Mouse (Mus musculus): ENCODE data around the gene Fam189a2. TPM values are rescaled to one million over a fixed set of nuclear protein-coding genes. Genes with fewer than 3 reads are reported as not detected.

Gene Fam189a2
- 5.6 and 5.9 TPM in 2 replicates for polyA plus RNA-seq (2015; fragmentation: Nextera tagmentation; extraction: Ambion mirVana)

DNA sequence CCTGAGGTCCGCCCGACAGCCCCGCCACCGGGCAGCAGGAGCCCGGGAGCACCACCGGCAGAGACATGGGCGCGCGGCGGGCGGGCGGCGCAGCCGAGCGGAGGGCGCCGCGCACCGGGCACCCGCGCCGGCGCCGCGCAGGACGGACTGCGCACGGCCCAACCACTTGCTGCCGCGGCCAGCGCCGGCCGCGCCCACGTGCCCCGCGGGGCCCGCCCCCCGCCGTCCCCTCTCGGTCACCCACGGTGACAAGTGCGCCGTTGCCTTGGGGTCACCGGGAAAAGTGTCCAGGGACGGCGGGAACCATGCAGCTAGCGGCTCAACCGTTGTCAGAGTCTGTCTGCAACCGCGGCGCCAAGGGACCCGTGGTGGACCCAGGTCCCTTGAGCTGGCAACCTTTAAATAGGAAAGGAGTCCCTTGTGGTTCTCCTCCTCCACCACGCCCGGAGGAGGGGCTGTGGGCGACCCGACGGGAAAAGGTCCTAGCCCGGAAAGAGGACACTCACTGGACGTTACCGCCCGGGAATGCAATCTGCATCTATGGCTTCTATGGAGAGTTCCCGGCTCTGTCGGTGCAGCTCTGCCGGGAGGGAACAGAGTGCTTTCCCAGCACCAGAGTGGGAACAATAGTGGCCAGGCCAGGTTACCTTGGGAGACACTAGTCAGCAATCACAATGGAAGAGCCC is at the start of gene Fam189a2:
TSS of gene Fam189a2 (minus strand) at position 149 of the 686 bp plus-strand sequence.
- under 1% methylated on average over 60 of the region's 65 CpGs for whole genome bisulfite sequencing
- peak within 1 kb of the TSS; percentile 81 for H3K4me3 ChIP-seq
- H3K4me1 ChIP-seq (replicated peaks): peaks cover 32% of the 10 kb centered on the region
- H3K36me3 ChIP-seq: no peaks in the 10 kb centered on the region
- ATAC-seq (replicated peaks; ENCODE audit: insufficient number of reproducible peaks, insufficient read depth, low FRiP score, low read depth): peak; percentile 92
- peak within 1 kb of the TSS; percentile 90 for H3K27ac ChIP-seq
- no peaks in the 10 kb centered on the region for H3K27me3 ChIP-seq
- peak within 1 kb of the TSS; percentile 82 for H3K9ac ChIP-seq
- H3K9me3 ChIP-seq (replicated peaks): no peaks in the 10 kb centered on the region
- peak within 1 kb of the TSS; percentile 72 for H3K4me2 ChIP-seq

GRCm38 (mm10) chr19:24077658-24078057 is 46.8 kb upstream of the Fam189a2 start:
- H3K27ac ChIP-seq: no peak overlapping the region
- no peak overlapping the region for H3K9ac ChIP-seq
- H3K4me1 ChIP-seq (replicated peaks): peaks cover 20% of the 10 kb centered on the region
- no peak overlapping the region for H3K4me3 ChIP-seq
- H3K27me3 ChIP-seq: no peaks in the 10 kb centered on the region
- 90% methylated on average over 3 of the region's 3 CpGs for WGBS
- ATAC-seq (replicated peaks; ENCODE audit: insufficient number of reproducible peaks, insufficient read depth, low FRiP score, low read depth): no peak
- H3K9me3 ChIP-seq (replicated peaks): no peaks in the 10 kb centered on the region
- H3K4me2 ChIP-seq: no peak overlapping the region
- H3K36me3 ChIP-seq: no peaks in the 10 kb centered on the region

- Histone ChIP-seq H3K4me3 (no peak overlapping the region), H3K9me3 (replicated peaks) (no peaks in the 10 kb centered on the region), H3K27ac (no peak overlapping the region), H3K4me2 (no peak overlapping the region), H3K36me3 (no peaks in the 10 kb centered on the region), H3K9ac (no peak overlapping the region), H3K4me1 (replicated peaks) (peaks cover 20% of the 10 kb centered on the region), H3K27me3 (no peaks in the 10 kb centered on the region)
- no peak for ATAC-seq (replicated peaks; ENCODE audit: insufficient number of reproducible peaks, insufficient read depth, low FRiP score, low read depth)
- 61% methylated on average over 7 of the region's 7 CpGs for WGBS
Measured at GRCm38 (mm10) chr19:24076536-24076935, 45.7 kb upstream of the Fam189a2 start.

DNA sequence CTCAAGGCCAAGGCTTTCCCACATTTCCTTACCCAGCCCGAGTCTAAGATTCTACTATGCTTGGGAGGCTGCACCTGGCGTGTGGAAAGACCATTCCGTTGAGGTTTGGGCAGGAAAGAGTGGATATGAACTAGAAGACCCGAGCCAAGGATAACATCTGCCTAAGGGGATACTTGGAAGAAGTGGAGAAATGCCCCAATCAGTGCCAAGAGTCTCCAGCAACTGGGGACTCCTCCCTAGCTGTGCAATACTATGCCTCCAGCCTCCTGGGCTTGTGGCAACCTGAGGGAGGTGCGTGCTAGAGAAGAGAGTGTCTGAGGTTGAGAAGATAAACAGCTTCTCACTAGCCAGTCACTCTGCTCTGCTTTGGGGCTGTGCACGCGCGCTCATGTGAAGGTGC is 45.1 kb upstream of the Fam189a2 start:
- H3K27ac ChIP-seq: no peak overlapping the region
- H3K36me3 ChIP-seq: no peaks in the 10 kb centered on the region
- 73% methylated on average over 8 of the region's 8 CpGs for WGBS
- ATAC-seq (replicated peaks; ENCODE audit: insufficient number of reproducible peaks, insufficient read depth, low FRiP score, low read depth): no peak
- H3K27me3 ChIP-seq: no peaks in the 10 kb centered on the region
- H3K4me3 ChIP-seq: no peak overlapping the region
- H3K4me2 ChIP-seq: no peak overlapping the region
- no peak overlapping the region for H3K9ac ChIP-seq
- H3K4me1 ChIP-seq (replicated peaks): peaks cover 17% of the 10 kb centered on the region
- H3K9me3 ChIP-seq (replicated peaks): no peaks in the 10 kb centered on the region

GRCm38 (mm10) chr19:24073155-24073554 is 42.3 kb upstream of the Fam189a2 start:
- H3K36me3 ChIP-seq: no peaks in the 10 kb centered on the region
- 72% methylated on average over 4 of the region's 4 CpGs for WGBS
- no peak overlapping the region for H3K4me3 ChIP-seq
- H3K4me1 ChIP-seq (replicated peaks): peaks cover 6% of the 10 kb centered on the region
- no peak overlapping the region for H3K27ac ChIP-seq
- H3K4me2 ChIP-seq: no peak overlapping the region
- no peak for ATAC-seq (replicated peaks; ENCODE audit: insufficient number of reproducible peaks, insufficient read depth, low FRiP score, low read depth)
- no peaks in the 10 kb centered on the region for H3K27me3 ChIP-seq
- no peak overlapping the region for H3K9ac ChIP-seq
- no peaks in the 10 kb centered on the region for H3K9me3 ChIP-seq (replicated peaks)

DNA sequence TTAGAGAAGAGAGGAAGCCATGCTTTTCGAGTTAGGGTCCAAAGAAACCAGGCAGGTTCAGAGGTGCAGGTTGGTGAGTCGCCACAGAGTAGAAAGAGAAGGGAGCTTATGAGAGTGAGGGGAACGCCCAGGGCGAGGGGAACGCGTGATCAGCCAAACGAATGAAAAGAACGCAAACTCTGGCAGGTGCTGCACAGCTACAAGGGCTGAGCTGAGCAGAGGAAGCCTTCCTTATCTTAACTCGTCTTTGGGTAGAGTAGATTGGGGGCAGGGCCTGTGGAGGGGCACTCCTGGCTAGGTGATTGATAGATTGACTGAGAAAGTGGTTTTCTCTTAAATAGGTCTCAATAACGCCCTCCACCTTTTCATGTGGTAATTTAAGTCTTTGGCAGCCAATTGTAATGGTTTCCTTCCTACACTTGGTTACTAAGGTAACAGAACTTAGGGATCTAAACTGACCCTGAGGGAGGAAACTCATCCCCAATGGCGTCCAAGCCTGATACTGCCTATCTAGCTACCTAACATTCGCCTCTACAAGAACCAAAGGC is 33.6 kb upstream of the Fam189a2 start:
- no peaks in the 10 kb centered on the region for H3K36me3 ChIP-seq
- H3K4me2 ChIP-seq: no peak overlapping the region
- no peaks in the 10 kb centered on the region for H3K27me3 ChIP-seq
- WGBS: 53% methylated on average over 12 of the region's 12 CpGs
- H3K9ac ChIP-seq: no peak overlapping the region
- H3K9me3 ChIP-seq (replicated peaks): no peaks in the 10 kb centered on the region
- H3K4me1 ChIP-seq (replicated peaks): no peaks in the 10 kb centered on the region
- no peak overlapping the region for H3K4me3 ChIP-seq
- no peak overlapping the region for H3K27ac ChIP-seq
- ATAC-seq (replicated peaks; ENCODE audit: insufficient number of reproducible peaks, insufficient read depth, low FRiP score, low read depth): no peak

- H3K4me1 ChIP-seq (replicated peaks): peaks cover 4% of the 10 kb centered on the region; the same call in 1 of the 2 replicates
- no peak overlapping the region for H3K4me2 ChIP-seq
- no peak overlapping the region for H3K27ac ChIP-seq
- 75% methylated on average over 4 of the region's 4 CpGs for WGBS
- H3K9ac ChIP-seq: no peak overlapping the region
- no peaks in the 10 kb centered on the region for H3K36me3 ChIP-seq
- no peak for ATAC-seq (replicated peaks; ENCODE audit: insufficient number of reproducible peaks, insufficient read depth, low FRiP score, low read depth)
- H3K9me3 ChIP-seq (replicated peaks): no peaks in the 10 kb centered on the region
- H3K27me3 ChIP-seq: no peaks in the 10 kb centered on the region
- no peak overlapping the region for H3K4me3 ChIP-seq
Measured at GRCm38 (mm10) chr19:24063585-24063984, 32.8 kb upstream of the Fam189a2 start.

DNA sequence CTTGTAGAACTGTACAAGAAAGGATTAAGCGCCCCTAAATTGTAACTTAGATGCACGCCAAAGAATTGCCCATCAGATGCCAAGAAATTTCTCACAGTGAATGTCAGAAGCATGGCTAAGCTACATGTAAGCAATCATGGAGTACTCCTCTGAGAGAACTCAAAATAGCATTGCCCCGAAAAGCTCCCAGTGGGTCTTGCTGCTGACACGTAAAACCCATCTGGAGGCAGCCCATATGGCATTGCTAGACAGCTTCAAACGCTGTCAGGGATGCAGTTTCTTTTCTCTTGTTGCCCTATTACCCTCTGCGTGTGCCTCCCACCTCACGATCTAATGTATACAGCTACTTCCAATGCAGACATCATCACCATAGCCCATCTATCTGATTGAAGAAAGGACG is 28.0 kb upstream of the Fam189a2 start:
- H3K4me1 ChIP-seq (replicated peaks): peaks cover 21% of the 10 kb centered on the region
- H3K27ac ChIP-seq: peak overlapping the region; percentile 80
- H3K27me3 ChIP-seq: no peaks in the 10 kb centered on the region
- no peak overlapping the region for H3K9ac ChIP-seq
- no peaks in the 10 kb centered on the region for H3K36me3 ChIP-seq
- H3K4me3 ChIP-seq: no peak overlapping the region
- H3K9me3 ChIP-seq (replicated peaks): no peaks in the 10 kb centered on the region
- H3K4me2 ChIP-seq: no peak overlapping the region
- ATAC-seq (replicated peaks; ENCODE audit: insufficient number of reproducible peaks, insufficient read depth, low FRiP score, low read depth): no peak
- WGBS: 62% methylated on average over 8 of the region's 8 CpGs

DNA sequence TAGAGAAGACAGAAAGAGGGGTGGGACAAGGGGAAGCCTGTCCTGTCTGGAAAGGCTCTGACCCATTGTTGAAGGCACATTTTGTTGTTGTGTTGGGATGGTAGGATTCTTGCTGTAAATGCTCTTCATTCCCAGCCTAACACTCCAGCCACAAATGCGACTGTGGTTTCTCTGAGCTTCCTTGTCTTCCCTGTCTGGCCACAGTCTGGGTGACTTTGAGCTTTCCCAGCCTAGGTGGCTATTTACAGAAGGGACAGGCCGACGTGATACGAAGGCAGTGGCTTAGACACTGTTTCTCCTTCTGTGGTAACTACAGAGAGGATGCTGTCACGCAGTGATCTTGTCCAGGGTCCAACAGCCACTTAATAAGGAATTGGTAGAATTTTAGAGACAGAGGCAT is 27.2 kb upstream of the Fam189a2 start:
- Histone ChIP-seq H3K4me1 (replicated peaks) (peaks cover 26% of the 10 kb centered on the region), H3K36me3 (no peaks in the 10 kb centered on the region), H3K27me3 (no peaks in the 10 kb centered on the region), H3K9ac (no peak overlapping the region), H3K4me2 (no peak overlapping the region), H3K4me3 (no peak overlapping the region), H3K9me3 (replicated peaks) (no peaks in the 10 kb centered on the region), H3K27ac (peak overlapping the region; percentile 80)
- WGBS: 34% methylated on average over 5 of the region's 5 CpGs
- peak; percentile 43; the same call in 1 of the 2 replicates for ATAC-seq (replicated peaks; ENCODE audit: insufficient number of reproducible peaks, insufficient read depth, low FRiP score, low read depth)

GRCm38 (mm10) chr19:24056880-24057279 is 26.1 kb upstream of the Fam189a2 start:
- Histone ChIP-seq H3K9ac (no peak overlapping the region), H3K36me3 (no peaks in the 10 kb centered on the region), H3K4me1 (replicated peaks) (peaks cover 26% of the 10 kb centered on the region), H3K27ac (0 out of 2 replicates have a peak overlapping the region, but pooled peaks have one; percentile 80), H3K4me2 (no peak overlapping the region), H3K27me3 (no peaks in the 10 kb centered on the region), H3K4me3 (no peak overlapping the region), H3K9me3 (replicated peaks) (no peaks in the 10 kb centered on the region)
- no peak for ATAC-seq (replicated peaks; ENCODE audit: insufficient number of reproducible peaks, insufficient read depth, low FRiP score, low read depth)
- 100% methylated on average over 1 of the region's 1 CpGs for WGBS

DNA sequence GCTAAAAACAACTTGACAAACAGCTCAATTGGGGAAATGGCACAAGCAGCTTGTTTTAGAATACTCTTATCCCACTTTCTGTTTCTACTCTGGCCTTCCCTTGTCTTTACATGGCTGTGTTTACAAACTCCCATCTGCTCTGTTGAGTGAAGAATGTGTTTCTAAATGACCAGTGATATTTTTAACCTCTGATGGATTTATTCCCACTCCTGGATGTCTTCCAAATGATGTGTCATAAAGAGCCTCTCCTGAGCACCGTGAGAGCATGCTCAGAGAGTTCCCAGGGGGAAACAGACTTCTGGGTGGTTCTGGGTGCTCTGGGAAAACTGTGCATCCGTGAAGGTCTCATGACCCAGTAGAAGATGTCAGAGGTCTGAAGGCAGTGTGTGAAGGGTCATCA is 24.1 kb upstream of the Fam189a2 start:
- H3K9ac ChIP-seq: no peak overlapping the region
- no peaks in the 10 kb centered on the region for H3K36me3 ChIP-seq
- H3K4me2 ChIP-seq: peak overlapping the region; percentile 9; the same call in 1 of the 2 replicates
- 15% methylated on average over 2 of the region's 2 CpGs for WGBS
- no peaks in the 10 kb centered on the region for H3K9me3 ChIP-seq (replicated peaks)
- no peaks in the 10 kb centered on the region for H3K27me3 ChIP-seq
- peak; percentile 81 for ATAC-seq (replicated peaks; ENCODE audit: insufficient number of reproducible peaks, insufficient read depth, low FRiP score, low read depth)
- peak overlapping the region; percentile 87 for H3K27ac ChIP-seq
- no peak overlapping the region for H3K4me3 ChIP-seq
- H3K4me1 ChIP-seq (replicated peaks): peaks cover 36% of the 10 kb centered on the region

DNA sequence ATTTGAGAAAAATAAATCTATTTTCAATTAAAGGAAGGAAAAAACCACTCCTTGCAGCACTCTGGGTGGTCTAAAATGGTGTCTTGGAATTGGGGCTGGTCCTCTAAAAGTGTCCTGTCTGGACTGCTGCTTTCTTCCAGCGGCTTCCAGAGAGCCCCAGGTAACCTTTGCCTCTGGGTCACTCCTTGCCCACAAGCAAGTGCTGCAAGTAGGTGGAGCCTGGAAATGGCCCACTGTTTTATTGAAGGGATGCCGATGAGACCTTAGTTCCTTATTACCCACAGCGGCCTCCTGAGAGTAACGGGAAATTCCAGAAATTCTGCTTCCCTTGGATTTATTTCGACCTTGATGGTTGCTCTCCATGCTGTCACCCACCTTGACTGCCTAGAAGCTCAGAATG is 23.4 kb upstream of the Fam189a2 start:
- Histone ChIP-seq H3K36me3 (no peaks in the 10 kb centered on the region), H3K4me1 (replicated peaks) (peaks cover 42% of the 10 kb centered on the region), H3K9ac (no peak overlapping the region), H3K9me3 (replicated peaks) (no peaks in the 10 kb centered on the region), H3K27me3 (no peaks in the 10 kb centered on the region), H3K4me3 (no peak overlapping the region), H3K4me2 (peak overlapping the region; percentile 9; the same call in 1 of the 2 replicates), H3K27ac (peak overlapping the region; percentile 87)
- ATAC-seq (replicated peaks; ENCODE audit: insufficient number of reproducible peaks, insufficient read depth, low FRiP score, low read depth): no peak
- WGBS: 37% methylated on average over 5 of the region's 5 CpGs

Measured in heart, embryonic 15.5 days (tissue).